Mouse (Mus musculus) erythroblast, embryonic 14.5 days (primary cell): ENCODE results near the gene Gm5426. TPM values are rescaled to one million over a fixed set of nuclear protein-coding genes. Genes with fewer than 3 reads are reported as not detected.
"Not testable (repeated sequence)": the region's sequence is repeated elsewhere in the genome, so short reads cannot be mapped to it uniquely, and the experiment has no call there.

ENCODE experiments used
- H3K27me3 ChIP-seq: 2 replicates; pipeline ENCODE4 v1.6.1; 2012; ENCODE audit warnings: inconsistent platforms; ENCODE audit not compliant: control insufficient read depth
- H3K36me3 ChIP-seq: 2 replicates; pipeline ENCODE4 v1.6.1; 2012; ENCODE audit warnings: mild to moderate bottlenecking, inconsistent platforms; ENCODE audit not compliant: control insufficient read depth
- H3K4me1 ChIP-seq: 2 replicates; pipeline ENCODE4 v1.6.1; 2012; ENCODE audit warnings: inconsistent platforms; ENCODE audit not compliant: control insufficient read depth
- H3K4me3 ChIP-seq: replicated peaks from 2 replicates; pipeline ENCODE3; 2012; ENCODE audit warnings: moderate library complexity, mild to moderate bottlenecking, inconsistent platforms
- H3K9me3 ChIP-seq: 2 replicates; pipeline ENCODE4 v1.6.1; 2012; ENCODE audit warnings: low read length, inconsistent platforms, mixed read lengths; ENCODE audit not compliant: control insufficient read depth
- GATA1 ChIP-seq: IDR thresholded peaks from 2 replicates; pipeline ENCODE4 v1.6.1; 2012; ENCODE audit warnings: low read length, inconsistent platforms, mixed read lengths
- TAL1 ChIP-seq: IDR thresholded peaks from 3 replicates; pipeline ENCODE4 v1.6.1; 2012; ENCODE audit warnings: low read length, inconsistent platforms, mixed read lengths
- polyA plus RNA-seq: library from polyadenylated mRNA; stranded (reverse); fragments of >175 nt; gene quantifications from 2 replicates; pipeline ENCODE4 v1.2.3, GENCODE M21; 2012

The Gm5426 gene
- polyA plus RNA-seq, result not detected in 2 replicates

DNA sequence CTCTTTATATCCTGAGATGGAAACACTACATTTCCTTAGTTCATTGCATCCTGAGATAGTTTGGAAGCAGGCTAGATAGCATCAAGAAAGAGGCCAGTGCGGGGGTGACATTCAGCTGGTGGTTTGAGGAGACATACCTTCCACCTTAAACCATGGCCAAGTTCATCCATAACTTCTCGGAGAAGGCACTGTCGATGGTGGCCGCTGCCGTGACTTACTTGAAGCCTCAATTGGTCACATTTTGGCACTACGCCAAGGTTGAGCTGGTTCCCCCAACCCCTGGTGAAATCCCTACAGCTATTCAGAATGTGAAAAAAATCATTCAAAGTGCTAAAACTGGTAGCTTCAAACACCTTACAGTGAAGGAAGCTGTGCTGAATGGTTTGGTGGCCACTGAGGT is at the start of gene Gm5426:
Gene Gm5426, plus strand, starts transcription at position 153 of the 400 bp plus-strand sequence.
- not testable (repeated sequence) for H3K27me3 ChIP-seq, H3K4me3 ChIP-seq, H3K36me3 ChIP-seq, H3K9me3 ChIP-seq, H3K4me1 ChIP-seq

DNA sequence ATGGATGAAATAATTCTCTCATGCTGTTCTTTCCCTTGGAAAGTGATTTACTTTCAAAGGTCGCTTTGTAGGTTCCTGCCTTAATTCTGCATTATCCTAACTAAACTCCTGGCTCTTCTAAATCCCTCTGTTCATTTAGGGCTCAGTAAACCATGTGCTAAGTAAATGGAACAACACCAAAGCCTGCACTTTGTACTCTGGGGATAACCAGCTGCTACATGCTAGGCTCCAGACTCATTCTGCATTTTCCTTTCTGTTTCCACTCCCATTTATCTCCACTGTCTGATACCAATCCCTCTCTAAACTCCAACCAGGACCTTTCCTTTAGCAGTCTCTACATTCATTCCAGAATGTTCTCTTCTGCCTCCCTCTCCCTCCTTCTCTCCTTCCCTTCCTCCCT is 46.7 kb upstream of the Gm5426 start:
- TF ChIP-seq GATA1 (no peak), TAL1 (no peak)
- no peak overlapping the region for H3K4me3 ChIP-seq
- H3K4me1 ChIP-seq, result no peaks in the 10 kb centered on the region
- H3K27me3 ChIP-seq, result no peaks in the 10 kb centered on the region; the same call in 1 of the 2 replicates
- H3K9me3 ChIP-seq, result no peaks in the 10 kb centered on the region
- no peaks in the 10 kb centered on the region for H3K36me3 ChIP-seq

DNA sequence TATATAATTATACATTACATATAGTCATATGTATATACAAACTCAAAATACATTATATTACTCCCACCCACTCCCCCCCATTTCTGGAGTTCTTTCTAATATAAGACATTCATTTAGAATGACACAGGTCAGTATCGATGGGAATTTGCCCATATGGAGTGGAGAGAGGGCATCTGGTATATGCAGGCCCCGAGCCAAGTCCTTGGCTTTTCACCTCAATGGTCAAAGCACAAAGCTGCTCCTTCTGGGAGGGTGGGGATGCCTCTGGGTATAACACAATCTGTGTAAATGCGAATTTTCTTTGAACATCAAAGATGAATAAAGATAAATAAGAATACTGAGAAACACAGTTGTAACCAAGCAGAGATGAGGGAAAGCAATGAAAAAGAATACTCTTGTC is 46.0 kb upstream of the Gm5426 start:
- Histone ChIP-seq H3K27me3 (no peaks in the 10 kb centered on the region; the same call in 1 of the 2 replicates), H3K4me3 (no peak overlapping the region), H3K4me1 (no peaks in the 10 kb centered on the region), H3K36me3 (no peaks in the 10 kb centered on the region), H3K9me3 (no peaks in the 10 kb centered on the region)
- TF ChIP-seq TAL1 (no peak), GATA1 (no peak)

DNA sequence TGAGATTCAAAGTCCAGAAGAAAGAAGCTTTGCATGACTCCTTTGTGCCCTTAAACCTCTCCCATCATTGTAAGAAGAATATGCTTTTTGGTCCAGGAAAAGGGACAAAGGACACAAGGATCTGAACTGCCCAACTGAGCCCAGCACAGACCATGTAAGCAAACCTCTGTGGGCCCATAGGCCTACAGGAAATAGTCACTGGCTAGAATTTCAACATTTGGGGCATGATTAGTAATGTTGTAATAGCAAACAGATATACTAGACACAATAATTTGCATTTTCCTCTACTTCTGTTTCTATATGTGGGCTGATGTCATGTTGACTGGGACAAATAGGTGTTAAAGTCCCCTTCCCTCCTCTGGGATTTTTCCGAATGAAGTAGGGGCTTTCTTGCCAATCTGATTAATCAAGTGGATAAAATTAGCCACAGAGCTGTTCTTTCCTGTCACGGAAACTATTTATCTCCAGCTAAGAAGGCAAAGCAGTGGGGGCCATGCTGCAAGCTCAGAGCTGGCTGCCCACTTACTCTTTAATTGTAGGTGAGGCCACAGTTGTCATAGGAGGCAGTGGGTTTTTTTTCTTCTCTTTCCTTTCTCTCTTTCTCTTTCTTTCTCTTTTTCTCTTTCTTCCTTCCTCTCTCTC is 42.4 kb upstream of the Gm5426 start:
- no peaks in the 10 kb centered on the region for H3K4me1 ChIP-seq

DNA sequence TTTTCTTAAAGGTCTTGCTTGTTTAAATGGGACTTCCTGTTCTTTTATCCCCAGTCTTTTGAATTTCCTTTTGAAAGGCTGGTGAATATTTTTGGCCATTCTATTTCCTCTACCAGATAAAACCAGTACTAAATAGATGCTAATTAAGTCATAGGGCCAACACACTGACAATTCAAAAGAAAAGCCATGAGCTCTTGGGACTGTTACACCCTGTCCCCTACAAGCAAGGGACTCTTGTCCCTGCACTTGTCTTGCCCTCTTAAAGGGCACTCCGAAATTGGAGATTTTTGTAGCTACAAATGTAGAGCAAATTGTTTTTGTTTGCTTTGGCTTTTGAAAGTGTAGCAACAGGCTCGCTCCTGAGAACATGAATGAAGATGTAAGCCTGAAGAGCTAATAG is 41.8 kb upstream of the Gm5426 start:
- Histone ChIP-seq H3K27me3 (no peaks in the 10 kb centered on the region; the same call in 1 of the 2 replicates), H3K4me3 (no peak overlapping the region), H3K36me3 (no peaks in the 10 kb centered on the region), H3K4me1 (no peaks in the 10 kb centered on the region), H3K9me3 (no peaks in the 10 kb centered on the region)
- TF ChIP-seq GATA1, result no peak

More for the DNA sequence above, 42.4 kb upstream of the Gm5426 start:
- Histone ChIP-seq H3K36me3 (no peaks in the 10 kb centered on the region), H3K9me3 (no peaks in the 10 kb centered on the region), H3K27me3 (no peaks in the 10 kb centered on the region; the same call in 1 of the 2 replicates), H3K4me3 (no peak overlapping the region)
- TF ChIP-seq TAL1 (no peak), GATA1 (no peak)

DNA sequence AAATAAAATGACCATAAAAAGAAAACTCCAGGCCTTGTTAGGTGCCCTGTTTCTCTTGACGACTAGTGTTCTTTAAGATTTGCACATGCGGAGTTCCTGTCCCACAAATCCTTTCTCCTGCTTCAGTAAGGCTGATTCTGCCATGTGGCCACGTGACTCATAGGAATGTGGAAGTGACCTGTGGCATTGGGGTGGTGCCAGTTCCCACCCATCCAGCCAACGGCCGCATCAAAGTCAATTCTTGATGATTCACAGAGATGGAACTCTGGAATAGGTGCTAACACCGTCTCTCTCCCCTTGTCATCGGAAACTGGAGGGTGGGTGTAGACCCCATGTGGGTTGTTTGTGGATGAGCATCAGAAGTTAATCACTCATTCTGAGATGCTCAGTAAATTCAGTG is 39.7 kb upstream of the Gm5426 start:
- Histone ChIP-seq H3K4me3 (no peak overlapping the region), H3K27me3 (no peaks in the 10 kb centered on the region; the same call in 1 of the 2 replicates), H3K36me3 (no peaks in the 10 kb centered on the region), H3K9me3 (no peaks in the 10 kb centered on the region), H3K4me1 (no peaks in the 10 kb centered on the region)
- TF ChIP-seq TAL1 (no peak), GATA1 (no peak)

DNA sequence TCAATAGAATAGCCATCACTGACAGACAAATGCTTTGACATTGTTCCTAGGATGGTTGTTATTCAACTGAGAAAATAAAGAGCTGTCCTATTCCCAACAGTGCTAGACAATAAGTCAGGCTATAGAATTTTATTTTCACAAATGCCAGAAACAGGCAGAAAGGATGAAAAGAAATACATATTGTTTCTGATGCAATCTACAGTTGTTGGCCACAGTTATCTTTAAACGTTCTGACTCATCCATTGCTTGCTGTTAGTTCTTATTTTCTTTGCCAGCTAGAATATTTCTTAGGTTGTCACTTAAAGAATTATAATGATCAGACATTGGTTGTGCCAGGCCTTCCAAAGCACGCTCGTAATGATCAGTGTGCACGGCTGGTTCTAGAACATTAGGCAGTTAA is 35.4 kb upstream of the Gm5426 start:
- no peak for TF ChIP-seq TAL1
- no peak for TF ChIP-seq GATA1
- Histone ChIP-seq H3K9me3 (no peaks in the 10 kb centered on the region), H3K4me1 (peaks cover 6% of the 10 kb centered on the region), H3K36me3 (no peaks in the 10 kb centered on the region), H3K27me3 (no peaks in the 10 kb centered on the region), H3K4me3 (no peak overlapping the region)

DNA sequence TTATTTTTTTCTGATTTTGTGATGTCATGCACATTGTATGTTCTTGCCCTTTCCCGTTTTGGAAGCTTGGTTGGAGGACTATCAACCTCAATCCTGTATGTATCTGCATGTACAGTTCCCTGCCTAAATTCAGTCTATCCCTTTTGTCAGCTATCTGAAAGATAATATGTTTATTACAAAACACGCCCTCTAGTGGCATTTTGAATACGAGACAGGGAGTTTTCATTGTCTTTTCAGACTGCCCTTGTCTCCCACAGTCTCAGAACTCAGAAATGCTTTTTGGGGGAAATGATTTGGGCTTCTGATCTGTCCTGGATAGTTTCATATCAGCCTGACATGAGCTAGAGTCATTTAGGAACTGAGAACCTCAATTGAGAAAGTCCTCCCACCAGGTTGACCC is 32.2 kb upstream of the Gm5426 start:
- Histone ChIP-seq H3K4me1 (peaks cover 6% of the 10 kb centered on the region), H3K9me3 (no peaks in the 10 kb centered on the region), H3K36me3 (no peaks in the 10 kb centered on the region), H3K4me3 (no peak overlapping the region), H3K27me3 (no peaks in the 10 kb centered on the region)
- TF ChIP-seq TAL1 (no peak), GATA1 (no peak)

DNA sequence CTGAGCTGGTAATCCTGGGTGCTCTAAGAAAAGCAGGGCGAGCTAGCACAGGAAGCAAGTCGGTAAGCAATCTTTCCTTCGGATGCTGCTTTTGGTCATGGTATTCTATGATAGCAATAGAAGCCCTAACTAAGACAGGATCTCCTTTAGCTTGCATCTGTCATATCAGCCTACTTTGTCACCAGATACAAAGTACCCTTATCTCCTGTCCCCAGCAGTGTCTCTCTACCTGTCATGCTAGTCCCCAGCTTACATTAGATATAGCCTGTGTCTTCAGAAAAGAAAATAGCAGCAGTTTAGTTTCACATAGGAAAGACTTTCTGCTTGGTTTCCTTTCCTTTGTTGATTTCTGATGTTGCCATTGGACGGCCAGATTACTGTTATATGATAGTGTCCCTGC is 31.8 kb upstream of the Gm5426 start:
- H3K4me3 ChIP-seq, result no peak overlapping the region
- H3K4me1 ChIP-seq, result peaks cover 6% of the 10 kb centered on the region
- H3K36me3 ChIP-seq, result no peaks in the 10 kb centered on the region
- no peaks in the 10 kb centered on the region for H3K9me3 ChIP-seq
- TF ChIP-seq TAL1 (0 out of 3 replicates have a peak, but pooled peaks have one; percentile 25), GATA1 (no peak)
- H3K27me3 ChIP-seq, result no peaks in the 10 kb centered on the region

DNA sequence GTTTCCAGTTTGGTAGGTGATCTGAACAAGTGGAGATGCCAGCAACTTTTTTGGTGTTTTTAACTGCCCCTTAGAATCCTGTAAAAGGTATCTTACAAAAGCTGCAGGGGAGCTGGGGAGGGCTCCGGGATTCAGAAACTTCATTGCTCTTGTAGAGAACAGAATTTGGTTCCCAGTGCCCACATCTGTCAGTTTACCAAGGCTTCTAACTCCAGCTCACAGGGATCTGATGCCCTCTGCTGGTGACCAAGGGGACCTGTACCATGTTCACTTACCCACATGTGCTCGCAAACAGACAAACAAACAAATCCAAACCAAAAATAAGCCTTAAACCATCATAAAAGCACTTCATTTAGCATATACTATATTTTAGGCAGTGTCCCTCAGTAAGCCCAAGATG is 31.3 kb upstream of the Gm5426 start:
- TF ChIP-seq TAL1, result no peak
- TF ChIP-seq GATA1, result no peak
- Histone ChIP-seq H3K9me3 (no peaks in the 10 kb centered on the region), H3K36me3 (no peaks in the 10 kb centered on the region), H3K4me3 (no peak overlapping the region), H3K4me1 (peaks cover 6% of the 10 kb centered on the region), H3K27me3 (no peaks in the 10 kb centered on the region)
